Mouse (Mus musculus) bone marrow macrophage, adult 2 months (primary cell): ENCODE measurements around the gene Clspn.

Source experiments
- CTCF ChIP-seq: IDR thresholded peaks from 2 replicates; pipeline ENCODE4 v1.5.1; 2012; ENCODE audit warnings: low read depth, mild to moderate bottlenecking, low read length, moderate library complexity
- POLR2A ChIP-seq: IDR thresholded peaks from 2 replicates; pipeline ENCODE4 v1.6.1; 2012; ENCODE audit warnings: mild to moderate bottlenecking, low read depth, low read length, borderline replicate concordance

DNA sequence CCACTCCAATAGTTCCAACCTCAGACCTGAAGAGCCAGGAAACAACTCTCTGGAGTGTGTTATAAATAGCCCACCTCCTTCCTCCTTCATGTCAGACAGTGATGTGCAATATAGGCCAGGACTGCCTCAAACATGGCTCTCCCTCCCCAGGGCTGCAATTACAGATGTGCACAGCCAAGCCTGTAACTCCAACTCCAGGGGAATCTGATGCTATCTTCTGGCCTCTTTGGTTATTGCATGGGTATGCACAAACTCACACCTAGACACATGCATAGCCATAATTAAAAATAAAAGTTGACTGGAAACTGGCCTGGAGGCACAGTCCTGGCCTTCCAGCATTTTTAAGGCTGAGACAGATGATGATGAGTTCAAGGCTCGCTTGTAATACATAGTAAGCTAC, 11.7 kb upstream of the Clspn start:
- TF ChIP-seq CTCF, result no peak
- TF ChIP-seq POLR2A, result no peak
